Mouse (Mus musculus) lung, adult 18-20 months (tissue): ENCODE results near the gene Ric1.

ENCODE experiments used
- DNase-seq, 2 experiments: peaks; one replicate each; pipeline ENCODE4 v3.0.0; 2022; ENCODE audit warnings: mixed read lengths in 2 of 2

The Ric1 gene

DNA sequence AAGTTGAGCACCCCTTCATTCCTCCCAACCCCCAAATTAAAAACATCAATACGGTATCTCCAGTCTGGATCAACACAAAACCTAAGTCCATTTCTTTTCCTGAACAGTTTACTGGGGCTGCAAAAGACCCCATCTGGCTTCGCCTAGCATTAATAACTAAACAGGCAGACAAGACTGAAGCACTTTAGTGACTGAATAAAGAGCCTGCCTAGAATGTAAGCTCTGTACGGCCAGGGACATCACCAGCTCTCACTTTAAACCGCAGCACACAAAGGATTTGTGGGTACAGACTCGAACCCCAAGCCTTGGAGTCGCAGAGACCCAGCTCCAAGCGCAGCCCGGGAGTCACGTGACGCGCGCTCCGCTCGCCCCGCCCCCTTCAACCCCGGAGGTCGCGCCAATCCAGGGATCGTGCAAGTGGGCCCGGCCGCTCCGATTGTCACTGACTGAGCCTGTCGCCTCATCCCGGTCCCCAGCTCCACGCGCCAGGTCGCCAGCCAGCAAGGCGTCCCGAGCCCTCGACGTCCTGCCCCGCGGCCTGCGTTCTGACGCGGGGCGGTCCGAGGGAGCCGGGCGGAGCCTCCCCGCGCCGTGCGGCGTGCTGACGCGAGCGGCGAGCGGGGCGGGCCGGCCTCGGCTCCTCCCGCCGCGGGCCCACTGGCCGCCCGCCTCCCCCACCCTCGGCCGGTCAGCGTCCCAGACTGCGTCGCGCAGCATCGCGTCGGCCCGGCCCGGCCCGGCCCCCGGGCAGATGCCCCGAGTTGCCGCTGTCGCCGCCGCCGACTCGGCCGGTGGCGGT is at the start of gene Ric1:
TSS of gene Ric1 (plus strand) at position 646 of the 799 bp plus-strand sequence.
- DNase-seq: peak; percentile 82 to 89

DNA sequence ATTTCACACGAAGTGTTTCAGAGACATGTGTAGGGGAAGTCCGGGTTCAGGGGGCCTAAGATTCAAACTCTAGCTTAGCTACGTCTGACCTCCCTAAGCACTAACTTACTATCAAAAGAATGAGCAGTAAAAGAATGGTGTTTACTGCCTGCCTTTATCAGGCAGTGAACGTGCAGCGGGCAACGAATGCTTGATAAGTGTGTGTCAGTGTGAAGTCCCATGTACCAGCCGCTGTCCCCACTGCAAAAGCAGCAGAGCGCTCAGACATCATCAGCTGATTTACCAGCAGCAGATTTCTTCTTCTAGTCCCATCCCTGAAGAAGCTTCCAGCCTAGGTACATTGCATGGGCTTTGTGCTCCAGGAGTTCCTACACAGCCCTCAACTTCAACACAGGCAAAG is 49.7 kb upstream of the Ric1 start:
- DNase-seq: no peak

DNA sequence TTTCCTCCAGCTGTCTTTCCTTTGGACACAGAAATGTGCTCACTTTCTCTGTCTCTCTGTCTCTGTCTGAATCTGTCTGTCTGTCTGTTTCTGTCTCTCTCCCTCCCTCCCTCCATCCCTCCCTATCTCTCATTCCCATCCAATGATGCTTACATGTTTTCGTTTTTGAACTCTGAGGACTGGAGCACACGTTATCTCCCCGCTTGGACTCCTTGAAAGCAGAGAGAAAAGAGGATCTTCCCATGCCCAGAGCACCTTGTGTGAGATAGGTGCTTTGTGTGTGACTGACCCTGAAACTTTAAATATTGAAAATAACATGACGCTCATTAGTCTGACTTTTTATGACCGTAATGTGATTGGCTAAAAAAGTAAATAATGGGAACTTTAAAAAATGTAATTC is 49.1 kb upstream of the Ric1 start:
- DNase-seq: no peak

DNA sequence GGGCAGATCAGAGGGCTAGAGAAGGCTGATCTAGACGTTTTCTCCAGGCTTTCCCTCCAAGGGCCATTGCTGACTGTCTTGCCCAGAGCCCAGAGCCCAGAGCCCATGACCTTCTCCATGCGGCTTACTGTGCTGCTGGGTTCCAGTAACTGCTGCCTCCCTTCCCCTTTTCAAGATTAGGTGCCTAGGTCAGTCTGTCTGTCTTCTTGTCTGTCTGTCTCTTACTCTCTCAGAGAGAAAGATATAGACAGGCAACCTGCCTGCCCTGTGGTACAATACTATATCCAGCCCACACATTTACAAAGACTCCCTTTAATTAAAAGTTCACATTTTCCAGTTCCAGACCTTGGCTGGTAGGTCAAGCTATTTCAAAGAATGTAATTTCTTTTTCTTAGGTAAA is 47.3 kb upstream of the Ric1 start:
- DNase-seq: no peak

DNA sequence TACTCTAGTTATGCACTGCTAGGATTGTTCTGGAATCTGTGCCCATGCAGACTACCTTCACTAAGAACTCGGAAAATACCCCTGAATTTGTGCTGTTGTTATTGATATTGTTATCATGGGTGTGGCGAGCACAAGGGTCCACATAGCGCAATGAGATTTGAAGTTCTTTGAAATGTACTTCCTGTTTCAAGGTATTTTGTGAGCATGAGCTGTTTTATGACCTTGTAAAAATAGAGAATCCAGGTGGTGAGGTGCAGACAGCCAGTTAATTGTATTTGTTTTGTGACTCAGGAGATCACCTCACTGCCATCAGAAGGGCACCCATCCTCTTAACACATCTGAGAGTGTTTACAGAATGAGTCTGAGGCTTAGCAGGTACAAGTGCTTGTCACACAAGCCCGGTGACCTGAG is 46.9 kb upstream of the Ric1 start:
- no peak for DNase-seq

DNA sequence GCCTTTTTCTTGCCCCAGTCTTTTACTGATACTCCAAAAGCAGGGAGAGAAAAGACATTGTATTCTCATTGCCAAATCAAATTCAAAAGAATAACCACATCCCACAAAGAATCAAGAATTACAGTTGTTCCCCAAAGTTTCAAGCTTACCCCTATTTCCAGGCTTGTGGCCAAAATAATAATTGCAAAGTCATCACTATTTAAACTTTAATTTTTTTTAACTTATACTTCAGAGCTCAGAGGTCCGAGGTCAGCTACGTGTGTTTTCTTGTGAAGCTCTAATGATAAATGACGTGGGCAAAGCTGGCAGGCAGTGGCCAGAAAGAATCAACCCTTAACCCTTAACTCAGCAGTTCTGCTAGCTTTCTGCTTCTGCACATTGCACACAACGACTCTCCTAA is 43.5 kb upstream of the Ric1 start:
- no peak for DNase-seq

DNA sequence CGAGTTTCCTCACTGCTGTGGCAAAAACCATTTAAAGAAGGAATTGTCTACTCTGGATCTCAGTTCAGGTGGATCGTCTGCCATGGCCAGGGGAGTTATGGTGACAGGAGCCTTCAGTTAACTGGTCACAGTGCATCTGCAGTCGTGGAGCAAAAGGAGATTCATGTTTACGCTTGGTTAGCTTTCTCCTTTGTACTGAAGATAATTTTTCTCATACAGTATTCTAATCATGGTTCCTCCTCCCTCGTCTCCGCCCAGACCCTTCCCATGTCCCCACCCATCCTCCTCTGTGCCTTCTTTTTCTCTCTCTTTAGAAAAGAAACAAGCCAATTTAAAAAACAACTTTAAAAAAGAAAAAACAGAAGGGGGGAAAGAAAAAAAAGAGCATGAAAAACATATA is 40.5 kb upstream of the Ric1 start:
- DNase-seq: no peak

DNA sequence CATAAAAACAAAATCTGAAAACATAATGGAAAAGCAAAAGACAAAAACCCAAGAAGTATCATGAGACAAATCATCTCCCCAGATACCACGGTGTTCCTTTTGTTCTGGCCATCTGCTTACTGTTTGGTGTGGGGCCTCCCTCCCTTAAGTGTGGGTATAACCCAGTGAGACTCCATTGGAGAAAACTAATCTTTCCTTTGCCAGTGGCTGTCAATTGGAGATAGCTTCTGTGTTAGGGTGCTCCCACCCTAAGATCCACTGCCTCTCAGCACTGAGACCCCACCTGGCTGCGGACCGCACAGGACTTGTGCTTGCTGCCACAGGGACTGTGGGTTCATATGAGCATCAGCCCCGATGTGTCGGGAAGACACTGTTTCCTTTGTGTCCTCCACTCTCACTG is 39.9 kb upstream of the Ric1 start:
- DNase-seq: no peak

DNA sequence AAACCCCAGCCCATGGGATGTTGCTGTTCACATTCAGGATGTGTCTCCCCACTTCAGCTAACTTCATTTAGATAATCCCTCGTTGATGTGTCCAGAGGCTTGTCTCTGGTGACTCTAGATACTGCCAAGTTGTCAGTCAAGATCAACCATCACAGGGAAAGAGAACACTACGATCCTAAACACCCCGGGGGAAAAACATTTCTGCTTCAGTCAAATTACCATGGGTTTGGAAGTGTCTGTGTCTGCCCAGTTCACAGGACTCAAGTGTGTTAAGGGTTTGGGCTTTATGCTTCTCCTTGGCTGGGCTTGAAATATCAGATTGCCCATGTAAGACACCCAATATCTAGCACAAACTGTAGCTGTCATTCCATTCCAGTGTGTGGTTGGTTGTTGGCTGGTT is 39.4 kb upstream of the Ric1 start:
- no peak for DNase-seq

DNA sequence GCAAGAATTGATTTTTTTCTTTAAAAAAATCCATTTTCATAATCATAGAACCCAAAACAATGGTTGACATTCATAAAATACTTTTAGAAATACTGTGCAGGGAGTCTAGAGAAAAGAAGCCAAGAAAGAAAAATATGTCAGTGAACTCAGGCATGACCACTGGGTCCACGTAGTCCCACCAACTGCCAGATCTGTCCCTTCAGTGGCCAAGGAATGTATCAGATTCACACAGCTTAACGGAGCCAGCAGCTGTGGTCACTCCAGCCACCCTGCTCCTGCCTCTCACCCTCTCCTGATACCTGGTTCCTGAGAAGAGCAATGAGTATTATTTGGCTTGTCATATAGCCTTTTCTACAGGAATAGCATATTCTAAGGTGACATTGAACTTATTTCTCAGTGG is 38.7 kb upstream of the Ric1 start:
- DNase-seq: no peak

DNA sequence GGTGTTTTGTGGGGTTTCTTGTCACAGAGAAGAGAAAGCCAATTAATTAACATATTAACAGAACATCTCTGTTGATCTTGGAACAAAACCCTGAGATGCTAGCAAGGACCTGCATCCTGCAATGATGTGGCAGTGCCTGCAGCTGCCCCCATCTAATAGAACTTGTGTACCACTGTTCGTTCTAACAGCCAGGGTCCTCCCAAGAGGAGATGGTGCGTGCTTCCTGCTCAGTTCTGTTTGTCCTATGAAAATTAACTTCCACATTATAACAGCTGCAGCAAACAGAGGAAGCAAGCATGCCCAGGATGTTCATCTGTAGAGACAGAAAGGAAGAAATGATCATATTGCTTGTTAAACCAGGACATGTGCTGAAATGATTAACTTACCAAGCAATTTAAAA is 37.5 kb upstream of the Ric1 start:
- DNase-seq: no peak

DNA sequence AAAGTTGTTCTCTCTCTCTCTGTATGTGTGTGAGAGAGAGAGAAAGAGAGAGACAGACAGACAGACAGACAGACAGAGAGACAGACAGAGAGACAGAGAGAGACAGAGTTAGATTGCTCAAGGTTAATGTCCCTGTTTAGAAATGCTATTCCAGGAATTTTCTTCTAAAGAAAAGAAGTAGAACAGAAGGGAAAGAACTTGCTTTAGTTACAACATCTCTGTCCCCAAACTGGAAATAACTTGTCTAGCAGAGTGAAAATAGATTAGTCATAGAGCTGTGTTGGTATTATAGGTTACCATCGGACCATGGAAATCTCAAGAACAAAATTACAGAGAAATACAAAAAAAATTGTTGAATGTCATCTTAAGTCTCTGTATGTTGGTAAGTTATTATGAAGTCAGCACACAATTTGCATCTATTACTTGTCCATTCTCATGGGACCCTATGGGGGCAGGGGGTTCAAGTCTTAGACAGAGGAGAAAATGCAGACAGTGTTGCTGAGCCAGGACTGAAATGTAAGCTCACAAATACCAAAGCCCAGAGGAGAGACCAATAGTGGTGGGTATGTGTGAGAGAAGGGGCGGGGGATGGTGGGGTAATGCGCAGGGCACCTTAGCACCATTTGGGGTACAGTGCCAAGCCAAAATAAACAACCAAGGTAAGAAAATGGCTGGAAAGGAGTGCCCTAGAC is 36.7 kb upstream of the Ric1 start:
- DNase-seq: no peak

DNA sequence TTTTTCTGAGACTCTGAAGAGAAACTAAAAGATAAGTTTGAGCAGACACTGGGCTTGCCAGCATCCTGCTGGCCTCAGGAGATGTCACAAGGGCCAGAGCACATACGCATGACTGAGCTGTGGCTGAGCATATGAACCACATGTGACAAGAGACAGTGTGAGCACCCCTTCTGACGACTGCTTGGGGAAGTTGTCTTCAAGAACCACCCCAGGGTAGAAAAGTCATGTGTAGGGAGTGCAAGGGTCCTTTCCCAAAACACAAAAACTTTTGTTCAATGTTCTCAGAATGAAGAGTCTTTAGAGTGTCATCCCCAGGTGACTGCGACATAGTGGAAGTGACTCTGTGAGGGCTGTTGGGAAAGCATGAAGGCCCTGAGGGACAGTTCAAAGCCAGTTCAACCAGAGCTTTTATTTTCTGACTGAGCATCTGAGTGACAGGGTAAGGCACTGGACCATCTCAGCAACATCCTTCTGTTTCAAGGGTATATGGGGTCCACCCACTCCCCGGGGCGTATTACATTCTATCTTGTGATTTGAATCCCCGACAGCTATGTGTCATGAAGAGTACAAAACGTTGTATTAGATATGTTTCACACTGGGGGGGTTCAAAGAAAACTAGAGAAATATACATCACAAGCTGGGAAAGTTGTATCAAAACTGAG is 35.4 kb upstream of the Ric1 start:
- DNase-seq: peak; percentile 47 to 50

DNA sequence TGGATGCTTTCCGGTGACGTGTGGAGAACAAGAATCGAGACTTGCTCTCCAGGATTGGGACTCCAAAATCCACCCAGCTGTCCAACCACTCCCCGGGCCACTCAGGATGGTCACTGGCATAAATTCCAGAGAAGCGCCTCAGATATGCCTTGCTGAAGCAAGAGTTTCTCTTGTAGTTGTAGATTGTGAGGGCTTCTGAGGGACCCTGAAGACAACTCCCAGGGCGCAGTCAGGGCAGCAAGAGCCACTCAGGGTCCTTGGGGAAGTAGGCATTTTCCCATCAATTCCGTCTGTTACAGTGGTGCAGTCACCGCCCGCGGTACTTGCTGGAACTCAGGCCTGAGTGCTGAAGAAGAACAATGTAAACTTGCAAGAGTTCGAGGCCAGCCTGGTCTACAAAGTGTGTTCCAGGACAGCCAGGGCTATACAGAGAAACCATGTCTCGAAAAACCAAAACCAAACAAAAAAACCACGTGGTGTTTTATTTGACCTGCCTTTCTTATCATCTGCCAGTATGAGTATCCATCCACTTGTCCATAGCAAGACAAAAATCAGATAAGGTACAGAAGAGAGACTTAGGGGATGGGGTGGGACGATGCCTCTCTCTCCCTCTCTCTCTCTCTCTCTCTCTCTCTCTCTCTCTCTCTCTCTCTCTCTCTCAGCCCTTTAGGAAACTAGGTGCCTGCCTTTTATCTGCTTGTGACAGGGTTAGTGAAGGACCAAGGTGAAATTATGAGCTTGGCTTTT is 34.6 kb upstream of the Ric1 start:
- DNase-seq: no peak

DNA sequence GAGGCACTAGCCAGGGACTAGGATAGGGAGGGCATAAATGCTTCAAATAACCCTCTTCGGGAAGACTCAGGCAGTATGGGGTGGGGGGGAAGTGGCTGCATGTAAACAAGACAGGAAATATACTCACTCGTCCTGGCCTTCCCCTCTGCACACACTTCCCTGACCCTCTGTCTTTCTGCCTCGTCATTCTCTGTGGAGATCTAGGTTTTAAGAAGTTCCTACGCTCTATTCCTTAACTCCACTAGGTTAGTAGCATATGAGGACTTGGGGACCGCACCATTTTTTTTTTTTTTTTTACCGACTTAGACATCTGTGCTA is 34.0 kb upstream of the Ric1 start:
- no peak for DNase-seq

DNA sequence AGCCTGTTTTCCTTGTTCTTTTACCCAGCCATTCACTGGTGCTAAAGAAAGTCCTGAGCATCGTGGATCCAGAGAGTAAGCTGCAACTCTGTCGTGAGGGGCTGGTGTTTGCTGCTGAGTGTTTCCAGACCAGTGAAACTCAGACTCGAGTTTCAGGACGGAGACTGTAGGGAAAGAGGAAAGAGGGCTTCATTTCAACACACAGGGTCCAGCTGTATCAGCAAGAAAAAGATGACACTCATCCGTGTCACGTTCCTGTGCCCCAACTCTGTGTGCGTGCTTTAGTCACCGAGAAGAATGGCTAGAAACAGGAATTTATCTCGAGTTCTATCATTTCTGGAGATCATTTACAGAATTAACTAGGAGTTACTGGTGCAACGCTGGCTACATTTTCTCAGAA is 33.7 kb upstream of the Ric1 start:
- no peak for DNase-seq

DNA sequence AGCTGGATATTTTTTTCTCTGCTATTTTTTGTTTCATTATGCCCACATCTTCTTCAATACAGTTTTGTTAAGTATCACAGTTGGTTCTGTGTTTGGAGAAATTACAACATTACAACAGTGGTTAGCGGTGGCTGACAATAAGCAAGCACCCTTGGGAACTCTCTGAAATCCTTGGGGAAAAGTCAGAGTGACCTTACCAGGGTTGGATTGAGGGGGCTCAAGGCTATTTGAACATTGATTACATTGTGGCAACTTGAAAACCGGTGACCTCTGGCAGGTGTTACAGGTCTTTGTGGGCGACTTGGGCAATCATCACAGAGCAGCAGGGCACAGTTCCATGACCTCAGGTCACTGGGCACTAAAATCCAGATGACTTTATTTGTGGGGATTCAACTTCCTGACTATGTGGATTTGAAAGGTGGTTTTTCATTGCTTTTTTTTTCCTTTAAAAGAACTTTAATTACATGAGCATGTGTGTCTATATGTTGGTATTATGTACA is 32.2 kb upstream of the Ric1 start:
- DNase-seq: no peak

DNA sequence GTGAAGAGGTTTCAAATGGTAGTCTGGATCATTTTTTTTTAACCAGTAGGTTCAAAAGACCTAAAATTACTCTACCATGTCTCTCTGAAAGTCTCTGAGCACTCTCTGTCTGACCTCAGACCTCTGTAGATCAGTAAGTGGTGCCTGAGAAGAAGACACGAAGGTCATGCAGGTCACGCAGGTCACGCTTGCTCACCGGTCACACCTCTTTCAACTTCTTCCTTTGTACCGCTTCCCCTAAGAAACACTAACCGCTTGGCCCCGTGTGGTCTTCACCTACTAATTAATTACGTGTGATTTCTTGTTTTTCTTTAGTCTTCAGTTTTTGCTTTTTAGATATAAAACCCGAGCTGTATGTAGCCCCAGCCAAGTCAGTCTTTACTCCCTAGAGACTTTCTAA is 30.6 kb upstream of the Ric1 start:
- DNase-seq: no peak

DNA sequence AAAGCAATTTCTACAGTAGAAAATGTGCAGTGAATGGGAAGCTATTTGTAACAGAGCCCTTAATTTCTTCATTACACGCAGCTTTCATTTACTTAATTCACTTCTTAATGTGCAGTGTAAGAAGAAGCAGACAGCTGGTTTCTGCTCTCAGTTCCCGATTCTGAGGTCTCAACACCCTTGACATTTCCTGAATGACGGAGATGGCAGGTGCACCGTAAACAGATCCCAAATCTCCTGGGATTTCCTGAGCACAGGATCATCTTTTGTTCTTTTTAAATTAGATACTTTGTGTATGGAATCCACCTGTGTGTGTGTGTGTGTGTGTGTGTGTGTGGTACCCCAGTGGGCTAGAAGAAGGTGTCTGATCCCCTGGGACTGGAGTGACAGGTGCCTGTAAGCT is 27.6 kb upstream of the Ric1 start:
- no peak for DNase-seq

DNA sequence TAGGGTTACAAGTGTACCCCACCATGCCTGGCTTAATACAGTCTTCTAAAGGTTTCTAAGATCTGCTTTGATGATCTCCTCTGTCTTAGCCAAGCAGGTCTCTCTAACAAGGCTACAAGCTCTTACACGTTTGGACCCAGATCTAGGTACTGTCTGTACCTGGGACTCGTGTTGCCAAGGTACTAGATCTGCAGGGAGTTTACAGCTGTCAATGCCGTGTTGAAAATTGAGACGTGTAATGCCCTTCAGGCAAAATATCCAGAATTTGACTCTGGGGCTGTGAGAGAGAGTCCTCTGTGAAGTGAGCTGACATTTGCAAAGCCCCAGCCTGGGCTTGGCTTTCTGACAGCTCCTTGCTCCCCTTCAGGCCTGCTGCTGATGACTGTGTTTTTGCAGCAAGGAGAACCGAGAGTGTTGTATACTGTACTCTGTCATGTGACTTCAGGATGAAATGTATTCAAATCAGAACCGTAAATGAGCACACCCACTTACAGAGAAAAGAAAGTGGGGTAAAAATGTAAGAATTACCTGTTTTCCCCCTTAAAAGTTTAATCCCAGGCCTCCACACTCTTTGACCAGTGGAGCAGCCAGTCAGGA is 26.0 kb upstream of the Ric1 start:
- DNase-seq: no peak

DNA sequence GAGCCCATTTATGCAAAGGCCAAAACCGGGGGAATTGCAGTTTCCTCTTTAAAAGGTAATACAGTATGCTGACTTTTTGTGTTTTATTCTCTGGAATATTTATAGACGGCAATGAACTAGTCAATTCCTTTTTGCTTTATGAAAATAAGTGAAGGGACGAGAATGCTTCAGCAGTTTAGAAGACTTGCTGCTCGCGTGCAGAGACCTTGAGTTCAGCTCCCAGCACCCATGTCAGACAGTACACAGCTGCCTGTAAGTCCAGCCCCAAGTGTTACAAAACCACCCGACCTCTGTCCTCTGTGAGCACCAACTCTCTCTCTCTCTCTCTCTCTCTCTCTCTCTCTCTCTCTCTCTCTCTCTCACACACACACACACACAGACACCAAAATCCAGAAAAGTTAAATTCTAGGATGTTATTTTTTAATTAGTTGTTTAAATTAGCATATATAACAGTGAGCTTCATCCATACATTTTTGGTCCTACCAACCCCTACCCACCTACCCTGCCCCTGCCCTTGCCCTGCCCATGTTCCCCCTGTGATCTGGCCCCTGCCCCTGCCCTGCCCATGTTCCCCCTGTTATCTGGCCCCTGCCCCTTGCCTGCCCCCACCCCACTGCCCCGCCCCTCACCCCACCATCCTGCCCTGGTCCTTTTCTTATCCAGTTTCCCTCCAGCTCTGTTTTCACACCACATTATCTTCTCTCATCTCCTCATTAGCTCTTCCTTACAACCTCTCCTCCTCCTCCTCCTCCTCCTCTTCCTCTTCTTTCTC is 25.1 kb upstream of the Ric1 start:
- no peak for DNase-seq

DNA sequence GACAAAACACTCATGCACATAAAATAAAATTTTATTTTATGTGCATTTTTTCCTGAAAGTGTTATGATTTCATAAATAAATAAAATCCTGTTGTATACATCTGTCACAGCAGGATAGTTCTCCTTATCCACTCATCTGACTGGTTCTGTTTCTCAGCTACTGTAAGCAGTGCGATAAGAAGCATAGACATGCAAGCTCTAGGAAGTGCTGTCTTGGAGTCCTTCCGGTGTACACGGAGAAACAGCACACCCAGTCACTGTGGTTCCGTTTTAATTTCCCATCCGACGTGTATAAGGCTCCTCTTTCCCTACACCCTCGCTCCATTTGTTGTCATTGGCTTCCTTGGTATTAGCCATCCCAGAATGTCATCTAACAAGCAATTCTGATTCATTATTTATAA is 24.2 kb upstream of the Ric1 start:
- DNase-seq: no peak
